Mouse (Mus musculus): ENCODE results near the gene Plod1. TPM values are rescaled to one million over a fixed set of nuclear protein-coding genes. Genes with fewer than 3 reads are reported as not detected.
A peak's percentile ranks its signal among the peaks of the same experiment; 100 is the strongest.

The Plod1 gene
- 45.0 and 62.2 TPM in 2 replicates for polyA plus RNA-seq (2012; rRNA removed)

DNA sequence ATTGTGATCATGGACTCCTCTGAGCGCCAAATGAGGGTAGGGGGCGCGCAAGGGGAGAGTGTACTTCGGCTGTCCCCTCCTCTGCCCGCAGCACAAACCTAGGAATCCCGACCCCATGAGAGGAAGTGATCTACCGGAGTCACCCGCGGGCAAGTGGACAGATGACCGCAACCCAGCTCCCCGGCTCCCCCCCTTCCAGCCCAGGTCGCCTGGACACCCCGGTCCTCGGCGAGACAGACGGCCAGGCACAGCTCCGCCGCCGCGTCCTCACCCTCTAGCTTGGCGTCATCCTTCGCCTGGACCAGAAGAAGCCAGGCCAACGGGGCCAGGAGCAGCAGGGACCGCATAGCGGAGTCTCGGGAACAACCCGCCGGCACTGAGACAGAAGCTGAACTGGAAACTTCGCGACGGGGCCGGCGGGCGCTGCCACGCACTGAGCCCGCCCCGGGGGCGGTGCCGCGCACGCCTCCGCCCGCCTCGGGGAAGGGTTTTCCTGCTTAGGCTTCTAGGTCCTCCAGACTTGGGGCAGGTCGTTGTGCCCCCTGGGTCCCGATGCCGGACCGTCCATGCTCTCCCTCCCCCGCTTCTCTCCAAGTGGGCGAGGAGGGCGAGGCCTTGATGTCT, at the start of gene Plod1:
TSS of gene Plod1 (minus strand) at position 437 of the 624 bp plus-strand sequence.
- Histone ChIP-seq H3K4me3 (replicated peaks; ENCODE audit: extremely low read depth, low read depth, low read length) (peak within 1 kb of the TSS; percentile 93), H3K4me1 (ENCODE audit: control insufficient read depth, insufficient read depth, low read length) (peaks cover 12% of the 10 kb centered on the region)
- TF ChIP-seq POLR2A (IDR thresholded peaks at IDR 0.05; ENCODE audit: borderline replicate concordance, extremely low read depth, low read depth, low read length) (peak; percentile 92; the same call in 1 of the 2 replicates), CTCF (IDR thresholded peaks at IDR 0.05; ENCODE audit: insufficient read depth, low read length) (no peak)
- under 1% methylated on average over 51 of the region's 51 CpGs for WGBS
- DNase-seq, result peak; percentile 88

- TF ChIP-seq POLR2A (IDR thresholded peaks at IDR 0.05; ENCODE audit: borderline replicate concordance, extremely low read depth, low read depth, low read length) (no peak), CTCF (IDR thresholded peaks at IDR 0.05; ENCODE audit: insufficient read depth, low read length) (no peak)
- Histone ChIP-seq H3K4me3 (replicated peaks; ENCODE audit: extremely low read depth, low read depth, low read length) (no peak within 1 kb of the TSS), H3K4me1 (ENCODE audit: control insufficient read depth, insufficient read depth, low read length) (no peaks in the 10 kb centered on the region)
- WGBS, result 22% methylated on average over 20 of the region's 20 CpGs
- DNase-seq, result peak; percentile 18
Observed at GRCm38 (mm10) chr4:147985205-147986132, 48.9 kb upstream of the Plod1 start, which contains the start of gene Nppb. Nppb (plus strand) TSS chr4:147985788.

- WGBS, result 68% methylated on average over 7 of the region's 7 CpGs
- H3K4me1 ChIP-seq (ENCODE audit: control insufficient read depth, insufficient read depth, low read length), result no peaks in the 10 kb centered on the region
- TF ChIP-seq POLR2A (IDR thresholded peaks at IDR 0.05; ENCODE audit: borderline replicate concordance, extremely low read depth, low read depth, low read length), result no peak
- TF ChIP-seq CTCF (IDR thresholded peaks at IDR 0.05; ENCODE audit: insufficient read depth, low read length), result no peak
- H3K4me3 ChIP-seq (replicated peaks; ENCODE audit: extremely low read depth, low read depth, low read length), result no peak overlapping the region
- no peak for DNase-seq
Observed at GRCm38 (mm10) chr4:147979441-147979860, 42.9 kb upstream of the Plod1 start.

DNA sequence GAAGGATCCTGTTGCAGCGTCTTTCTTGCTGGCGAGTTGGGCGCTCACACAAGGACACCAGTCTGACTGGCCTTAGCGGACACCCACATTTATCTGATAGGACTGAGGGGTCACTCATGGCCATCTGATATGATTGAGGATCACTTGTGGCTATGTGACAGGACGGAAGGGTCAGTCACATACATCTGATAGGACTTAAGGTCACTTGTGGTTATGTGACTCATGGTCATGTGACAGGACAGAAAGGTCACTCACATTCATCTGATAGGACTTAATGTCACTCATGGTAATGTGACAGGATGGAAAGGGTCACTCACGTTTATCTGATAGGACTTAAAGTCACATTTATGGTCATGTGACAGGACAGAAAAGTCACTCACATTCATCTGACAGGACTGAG, 41.8 kb upstream of the Plod1 start:
- TF ChIP-seq CTCF (IDR thresholded peaks at IDR 0.05; ENCODE audit: insufficient read depth, low read length) (no peak), POLR2A (IDR thresholded peaks at IDR 0.05; ENCODE audit: borderline replicate concordance, extremely low read depth, low read depth, low read length) (no peak)
- no peak for DNase-seq
- Histone ChIP-seq H3K4me1 (ENCODE audit: control insufficient read depth, insufficient read depth, low read length) (no peaks in the 10 kb centered on the region), H3K4me3 (replicated peaks; ENCODE audit: extremely low read depth, low read depth, low read length) (no peak overlapping the region)
- 89% methylated on average over 6 of the region's 6 CpGs for WGBS

- Histone ChIP-seq H3K4me1 (ENCODE audit: control insufficient read depth, insufficient read depth, low read length) (no peaks in the 10 kb centered on the region), H3K4me3 (replicated peaks; ENCODE audit: extremely low read depth, low read depth, low read length) (no peak overlapping the region)
- no peak for DNase-seq
- 77% methylated on average over 4 of the region's 4 CpGs for WGBS
- TF ChIP-seq CTCF (IDR thresholded peaks at IDR 0.05; ENCODE audit: insufficient read depth, low read length) (no peak), POLR2A (IDR thresholded peaks at IDR 0.05; ENCODE audit: borderline replicate concordance, extremely low read depth, low read depth, low read length) (no peak)
Observed at GRCm38 (mm10) chr4:147977726-147978125, 41.2 kb upstream of the Plod1 start.

DNA sequence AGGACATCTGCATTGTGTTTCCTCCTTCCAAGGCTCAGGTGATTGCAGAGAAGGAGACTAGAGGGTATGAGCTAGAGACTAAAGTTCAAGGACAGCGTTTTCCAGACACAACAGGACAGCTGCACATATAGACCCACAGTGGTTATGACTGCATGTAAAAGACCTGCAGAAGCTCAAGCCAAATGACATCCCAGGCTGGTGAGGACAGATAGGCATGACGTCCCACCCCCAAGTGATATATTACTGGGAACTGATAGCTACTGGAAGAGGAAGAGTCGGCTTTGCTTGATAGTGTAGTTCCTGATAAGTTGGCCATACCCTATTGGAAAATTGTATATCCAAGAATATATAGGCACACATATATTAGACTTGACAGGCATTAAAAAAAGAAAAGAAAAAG, 39.7 kb upstream of the Plod1 start:
- Histone ChIP-seq H3K4me1 (ENCODE audit: control insufficient read depth, insufficient read depth, low read length) (no peaks in the 10 kb centered on the region), H3K4me3 (replicated peaks; ENCODE audit: extremely low read depth, low read depth, low read length) (no peak overlapping the region)
- 64% methylated on average over 3 of the region's 3 CpGs for WGBS
- DNase-seq, result no peak
- TF ChIP-seq CTCF (IDR thresholded peaks at IDR 0.05; ENCODE audit: insufficient read depth, low read length) (no peak), POLR2A (IDR thresholded peaks at IDR 0.05; ENCODE audit: borderline replicate concordance, extremely low read depth, low read depth, low read length) (no peak)

- Histone ChIP-seq H3K4me3 (replicated peaks; ENCODE audit: extremely low read depth, low read depth, low read length) (no peak overlapping the region), H3K4me1 (ENCODE audit: control insufficient read depth, insufficient read depth, low read length) (no peaks in the 10 kb centered on the region)
- no peak for TF ChIP-seq CTCF (IDR thresholded peaks at IDR 0.05; ENCODE audit: insufficient read depth, low read length)
- TF ChIP-seq POLR2A (IDR thresholded peaks at IDR 0.05; ENCODE audit: borderline replicate concordance, extremely low read depth, low read depth, low read length), result no peak
- DNase-seq, result no peak
- 19% methylated on average over 9 of the region's 9 CpGs for WGBS
Observed at GRCm38 (mm10) chr4:147969337-147969736, 32.8 kb upstream of the Plod1 start.

DNA sequence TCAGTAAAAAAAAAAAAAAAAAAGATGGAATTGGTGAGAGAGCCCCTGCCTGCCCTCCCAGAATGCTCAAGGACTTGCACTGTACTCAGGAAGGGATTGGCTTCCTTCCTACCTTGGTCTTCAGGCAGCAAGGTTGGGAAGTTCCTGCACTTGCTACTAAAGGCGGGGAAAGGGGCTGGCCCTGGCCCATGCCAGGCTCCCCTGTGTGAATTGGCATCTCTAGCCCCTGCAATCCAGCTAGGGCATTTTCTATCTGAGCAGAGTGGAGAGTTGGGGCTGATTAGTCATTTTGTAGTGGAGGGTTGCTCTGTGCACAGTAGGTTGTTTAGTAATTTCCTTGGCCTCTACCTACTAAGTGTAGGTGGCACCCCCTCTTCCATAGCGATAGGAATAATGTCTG, 32.2 kb upstream of the Plod1 start:
- no peak overlapping the region for H3K4me3 ChIP-seq (replicated peaks; ENCODE audit: extremely low read depth, low read depth, low read length)
- 52% methylated on average over 2 of the region's 2 CpGs for WGBS
- DNase-seq, result no peak
- TF ChIP-seq POLR2A (IDR thresholded peaks at IDR 0.05; ENCODE audit: borderline replicate concordance, extremely low read depth, low read depth, low read length) (no peak), CTCF (IDR thresholded peaks at IDR 0.05; ENCODE audit: insufficient read depth, low read length) (no peak)
- H3K4me1 ChIP-seq (ENCODE audit: control insufficient read depth, insufficient read depth, low read length), result no peaks in the 10 kb centered on the region

- WGBS, result 48% methylated on average over 7 of the region's 7 CpGs
- H3K4me1 ChIP-seq (ENCODE audit: control insufficient read depth, insufficient read depth, low read length), result no peaks in the 10 kb centered on the region
- no peak overlapping the region for H3K4me3 ChIP-seq (replicated peaks; ENCODE audit: extremely low read depth, low read depth, low read length)
- no peak for DNase-seq
- TF ChIP-seq CTCF (IDR thresholded peaks at IDR 0.05; ENCODE audit: insufficient read depth, low read length), result no peak
Observed at GRCm38 (mm10) chr4:147965712-147966111, 29.1 kb upstream of the Plod1 start.
